Mouse (Mus musculus) spleen, postnatal 0 days (tissue): ENCODE results near the gene Rhbdd1. TPM values are rescaled to one million over a fixed set of nuclear protein-coding genes. Genes with fewer than 3 reads are reported as not detected.

Experiments used
- polyA plus RNA-seq: library from polyadenylated mRNA; unstranded; fragments of >200 nt; fragmentation: Nextera tagmentation; extraction: Ambion mirVana; gene quantifications from 2 replicates; pipeline ENCODE4 v1.2.1, GENCODE M21; 2015

Rhbdd1 gene
- polyA plus RNA-seq, result 5.5 and 6.2 TPM in 2 replicates

GRCm38 (mm10) chr1:82316111-82316745 is at the start of gene Rhbdd1:
Rhbdd1 (plus strand) TSS chr1:82316452.

GRCm38 (mm10) chr1:82291151-82291797 is 25.0 kb upstream of the Rhbdd1 start, which contains the start of gene Irs1:
Irs1 (minus strand) TSS chr1:82291416.

Other genes starting within 250 kb of the Rhbdd1 start
- 5.6 and 7.5 TPM in 2 replicates for gene Gm9747, start 83.3 kb upstream of the Rhbdd1 start, polyA plus RNA-seq
- 1.9 and 2.8 TPM in 2 replicates for gene Irs1, start 25.0 kb upstream of the Rhbdd1 start, polyA plus RNA-seq